Mouse (Mus musculus) megakaryocyte-erythroid progenitor cell, adult 5-6 weeks (primary cell): ENCODE data around the gene Srsf12. TPM values are rescaled to one million over a fixed set of nuclear protein-coding genes. Genes with fewer than 3 reads are reported as not detected.
A peak's percentile ranks its signal among the peaks of the same experiment; 100 is the strongest.

Source experiments
- ATAC-seq: replicated peaks from 2 replicates; pipeline ENCODE4 v1.8.0; 2016; ENCODE audit warnings: mild to moderate bottlenecking, inconsistent platforms; ENCODE audit not compliant: severe bottlenecking, poor library complexity, low FRiP score, low TSS enrichment
- total RNA-seq, 2 experiments: library from RNA; stranded (forward) in 1 of 2; stranded (reverse) in 1 of 2; fragments of 200-1000, 215-1000 nt in 1 of 2; fragments of >200 nt in 1 of 2; fragmentation: Nextera tagmentation in 1 of 2; gene quantifications; 2 replicates each; pipeline ENCODE4 v1.2.3; 2014 to 2017

The Srsf12 gene
- total RNA-seq, 2 experiments from 2014 or later, result not detected

DNA sequence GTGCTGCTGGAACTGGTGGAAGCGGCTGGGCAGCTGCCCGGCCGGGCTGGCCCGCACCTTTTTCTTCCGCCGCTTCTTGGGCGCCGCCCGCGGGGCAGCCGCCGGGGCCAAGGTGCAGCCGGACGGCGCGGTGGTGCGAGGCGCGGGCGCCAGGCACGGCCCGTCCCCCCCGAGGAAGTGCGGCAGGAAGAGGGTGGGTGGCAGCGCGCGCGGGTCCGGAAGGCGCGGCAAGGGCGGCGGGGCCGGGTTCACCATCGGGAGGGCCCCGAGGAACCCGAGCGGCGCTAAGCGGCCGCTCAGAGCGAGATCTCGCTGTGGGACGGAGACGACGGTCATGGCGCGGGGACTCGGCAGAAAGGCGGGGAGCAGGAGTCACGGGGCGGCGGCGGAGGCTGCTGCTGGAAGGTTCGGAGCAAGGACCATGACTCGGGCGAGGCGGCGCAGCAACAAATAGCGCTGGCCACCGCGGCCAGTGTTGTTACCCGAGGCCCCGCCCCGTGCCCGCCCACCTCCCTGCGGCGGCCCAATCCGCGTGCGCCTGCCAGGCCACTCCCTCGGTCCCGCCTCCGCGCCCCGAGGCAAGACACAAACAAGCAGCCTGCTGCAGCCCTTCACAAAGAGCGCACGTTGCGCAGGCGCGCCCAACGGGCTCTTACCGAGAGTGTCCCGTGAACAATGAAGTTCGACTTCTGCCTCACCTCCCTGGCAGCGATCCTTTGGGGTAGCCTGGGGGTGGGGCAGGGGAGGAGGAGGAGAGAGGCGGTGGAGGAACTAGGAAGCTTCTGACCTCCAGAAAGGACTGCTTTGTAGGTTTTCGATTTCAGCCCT lies 39.5 kb downstream of the Srsf12 start:
- peak; percentile 85 for ATAC-seq

- no peak for ATAC-seq
Measured at GRCm38 (mm10) chr4:33248915-33249314, 40.1 kb downstream of the Srsf12 start.

GRCm38 (mm10) chr4:33249716-33250230 lies 41.0 kb downstream of the Srsf12 start:
- ATAC-seq, result no peak

DNA sequence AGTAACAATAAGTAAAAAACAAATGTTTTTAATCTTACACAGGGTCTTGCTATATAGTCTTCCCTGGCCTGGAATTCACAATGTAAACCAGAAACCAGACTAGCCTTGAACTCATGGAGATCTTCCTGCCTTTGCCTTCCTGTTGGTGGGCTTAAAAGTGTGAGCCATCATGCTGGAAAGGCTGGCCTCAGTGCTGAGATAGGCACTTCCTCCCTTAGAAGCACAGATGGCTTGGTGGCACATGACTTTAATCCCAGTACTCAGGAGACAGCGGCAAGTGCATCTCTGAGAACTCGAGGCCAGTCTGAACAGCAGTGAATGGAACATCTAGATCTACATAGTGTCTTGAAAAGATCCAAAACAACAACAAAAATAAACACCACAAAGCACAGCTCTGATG lies 42.1 kb downstream of the Srsf12 start:
- ATAC-seq, result no peak

DNA sequence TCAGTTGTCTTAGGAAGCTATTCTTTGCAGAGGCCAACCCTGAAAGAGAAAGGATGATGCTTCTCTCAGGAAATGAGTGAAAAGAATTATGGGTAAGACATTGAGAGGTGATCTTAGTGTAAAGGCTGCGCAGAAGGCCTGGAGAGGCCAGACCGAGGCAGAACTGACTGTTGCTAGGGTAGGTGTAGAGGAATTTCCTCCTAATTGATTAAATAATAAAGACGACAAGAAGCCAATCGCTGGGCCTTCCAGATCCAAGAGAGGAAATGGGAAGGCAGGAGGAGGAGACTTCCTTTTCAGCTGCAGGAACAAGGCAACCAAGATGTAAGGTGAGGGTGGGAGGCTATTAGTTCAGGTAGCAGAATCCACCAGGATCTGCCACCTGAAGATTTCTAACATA lies 45.9 kb downstream of the Srsf12 start:
- no peak for ATAC-seq

- no peak for ATAC-seq
Measured at GRCm38 (mm10) chr4:33257263-33257964, 48.6 kb downstream of the Srsf12 start.

- ATAC-seq, result no peak
Measured at GRCm38 (mm10) chr4:33260311-33260710, 51.5 kb downstream of the Srsf12 start.

- peak; percentile 62 for ATAC-seq
Measured at GRCm38 (mm10) chr4:33261311-33261753, 52.5 kb downstream of the Srsf12 start.

- ATAC-seq, result no peak
Measured at GRCm38 (mm10) chr4:33262897-33263296, 54.1 kb downstream of the Srsf12 start.

DNA sequence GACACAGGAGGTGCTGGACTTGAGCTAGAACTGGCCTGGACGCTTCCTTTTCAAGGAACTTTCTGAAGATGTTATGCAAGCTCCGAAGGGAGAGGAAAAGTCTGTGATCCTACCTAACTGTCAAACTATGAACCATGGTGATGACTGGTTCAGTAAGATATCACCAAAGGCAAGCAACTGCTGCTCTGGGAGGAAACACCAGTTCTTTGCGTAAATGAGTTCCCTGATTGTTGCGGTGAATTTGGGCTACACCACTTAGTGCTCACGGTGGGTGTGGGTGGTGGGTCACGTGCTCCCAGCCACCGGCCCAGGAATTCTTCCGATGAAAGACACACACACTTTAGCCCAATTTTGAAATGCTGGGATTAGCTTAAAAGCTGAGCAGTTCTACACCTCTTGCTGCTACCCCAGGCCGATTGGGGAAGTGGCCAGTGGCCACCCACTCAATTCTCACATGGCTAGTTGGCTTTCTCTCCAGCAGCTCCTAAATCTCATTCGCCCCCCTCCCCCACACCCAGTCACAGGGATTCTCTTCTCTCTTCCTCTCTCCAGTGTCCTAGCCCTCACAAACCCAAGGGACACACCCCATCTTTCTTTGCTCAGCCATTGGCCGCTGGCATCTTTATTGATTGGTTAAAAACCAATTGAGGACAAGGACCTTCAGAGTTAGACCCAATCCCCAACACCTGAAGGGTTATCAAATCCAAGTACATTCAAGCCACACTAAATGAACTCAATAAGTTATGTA lies 56.4 kb downstream of the Srsf12 start:
- ATAC-seq, result peak; percentile 41; the same call in 1 of the 2 replicates

GRCm38 (mm10) chr4:33270386-33271314 lies 61.9 kb downstream of the Srsf12 start:
- no peak for ATAC-seq

GRCm38 (mm10) chr4:33273437-33273836 lies 64.6 kb downstream of the Srsf12 start:
- ATAC-seq, result no peak

DNA sequence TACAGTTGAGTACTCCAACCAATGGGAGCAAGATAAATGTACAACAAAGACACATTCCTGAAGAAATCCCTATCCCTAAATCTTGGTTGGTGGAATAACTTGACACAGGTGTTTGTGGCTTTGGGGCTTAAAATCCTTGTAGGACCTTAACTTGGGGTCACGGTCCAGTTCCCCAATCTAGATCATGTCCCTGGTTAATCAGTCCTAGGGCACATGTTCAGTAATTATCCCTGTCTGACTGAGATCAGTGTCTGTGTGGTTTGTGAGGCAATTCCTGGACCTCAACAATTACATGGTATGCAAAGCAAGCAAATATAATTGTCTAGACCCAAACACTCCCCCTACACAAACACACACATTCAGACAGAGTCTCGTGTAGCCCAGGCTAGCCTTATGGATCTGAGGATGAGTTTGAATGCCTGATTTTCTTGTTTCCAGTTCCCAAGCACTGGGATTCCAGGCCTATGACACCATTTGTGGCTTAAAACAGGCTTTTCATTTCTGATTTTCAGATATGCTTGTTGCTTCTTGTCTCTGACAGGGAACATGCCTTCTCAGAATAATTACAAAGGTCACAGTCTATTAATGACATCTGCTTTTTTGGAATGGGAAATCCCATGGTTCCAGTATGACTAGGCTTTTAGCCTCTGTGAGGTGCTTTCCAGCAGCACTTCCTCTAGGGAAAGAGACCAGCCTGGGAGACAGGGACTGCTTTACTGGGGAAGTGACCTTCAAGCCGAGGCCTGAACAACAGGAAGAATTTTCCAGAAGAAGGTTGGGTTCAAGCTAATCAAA lies 73.3 kb downstream of the Srsf12 start:
- no peak for ATAC-seq

Other genes starting within 250 kb of the Srsf12 start
- gene Rragd, start 226.0 kb upstream of the Srsf12 start, total RNA-seq (2014; fragmentation: Nextera tagmentation), result not detected in 2 replicates
- gene Rragd, start 226.0 kb upstream of the Srsf12 start, total RNA-seq (2017), result 0.14 TPM in 1 of 2 replicates, not detected in the other
- 37.2 and 51.3 TPM in 2 replicates for gene Ube2j1, start 177.6 kb upstream of the Srsf12 start, total RNA-seq (2014; fragmentation: Nextera tagmentation)
- 43.5 and 48.0 TPM in 2 replicates for gene Ube2j1, start 177.6 kb upstream of the Srsf12 start, total RNA-seq (2017)
- gene Gabrr2, start 146.0 kb upstream of the Srsf12 start, total RNA-seq (2014; fragmentation: Nextera tagmentation), result 4.0 TPM in 1 of 2 replicates, not detected in the other
- not detected in 2 replicates for gene Gabrr2, start 146.0 kb upstream of the Srsf12 start, total RNA-seq (2017)
- gene Gabrr1, start 76.5 kb upstream of the Srsf12 start, total RNA-seq (2014; fragmentation: Nextera tagmentation), result not detected in 2 replicates
- not detected in 2 replicates for gene Gabrr1, start 76.5 kb upstream of the Srsf12 start, total RNA-seq (2017)
- 1.2 and 4.1 TPM in 2 replicates for gene Pm20d2, start 19.3 kb upstream of the Srsf12 start, total RNA-seq (2014; fragmentation: Nextera tagmentation)
- gene Pm20d2, start 19.3 kb upstream of the Srsf12 start, total RNA-seq (2017), result 0.42 and 1.5 TPM in 2 replicates
- 46.4 and 53.7 TPM in 2 replicates for gene Pnrc1, start 81.2 kb downstream of the Srsf12 start, total RNA-seq (2014; fragmentation: Nextera tagmentation)
- gene Pnrc1, start 81.2 kb downstream of the Srsf12 start, total RNA-seq (2017), result 98.0 and 124 TPM in 2 replicates
- 34.7 and 35.4 TPM in 2 replicates for gene Rngtt, start 101.3 kb downstream of the Srsf12 start, total RNA-seq (2014; fragmentation: Nextera tagmentation)
- gene Rngtt, start 101.3 kb downstream of the Srsf12 start, total RNA-seq (2017), result 69.1 and 72.8 TPM in 2 replicates